Mouse (Mus musculus): Measurements from ENCODE around the gene Hsd17b11.

DNA sequence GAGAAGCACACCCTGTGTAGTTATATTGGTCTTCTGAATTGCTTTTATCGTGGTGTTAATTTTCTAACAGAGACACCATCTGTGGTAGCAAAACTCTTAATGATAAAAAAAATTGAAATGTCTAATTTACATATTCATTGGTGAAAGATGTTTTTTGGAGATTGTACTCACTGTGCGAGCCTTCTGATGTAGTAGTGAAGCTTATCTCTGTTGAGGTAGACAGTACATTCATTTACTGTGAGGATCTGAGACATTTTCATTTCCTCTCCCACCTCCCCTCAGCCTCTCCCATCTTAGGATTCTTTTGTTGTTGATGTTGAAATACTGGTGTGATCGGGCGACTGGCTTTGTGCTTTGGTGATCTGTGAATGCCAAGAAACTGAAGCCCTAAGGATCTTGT lies 49.3 kb upstream of the Hsd17b11 start:
- TF ChIP-seq CTCF (IDR thresholded peaks at IDR 0.05; ENCODE audit: low read depth) (no peak), EP300 (optimal IDR thresholded peaks at IDR 0.05) (no peak)

All from stomach, postnatal 0 days (tissue).